Mouse (Mus musculus) fat pad, adult 2 months (tissue): ENCODE data around the gene Fanca.
"Not testable (repeated sequence)": the region's sequence is repeated elsewhere in the genome, so short reads cannot be mapped to it uniquely, and the experiment has no call there.

Experiments used
- DNase-seq: peaks from one replicate; pipeline ENCODE4 v3.0.0-alpha.2; 2011; ENCODE audit warnings: low read depth, low spot score; ENCODE audit errors: extremely low read depth

Gene Fanca

DNA sequence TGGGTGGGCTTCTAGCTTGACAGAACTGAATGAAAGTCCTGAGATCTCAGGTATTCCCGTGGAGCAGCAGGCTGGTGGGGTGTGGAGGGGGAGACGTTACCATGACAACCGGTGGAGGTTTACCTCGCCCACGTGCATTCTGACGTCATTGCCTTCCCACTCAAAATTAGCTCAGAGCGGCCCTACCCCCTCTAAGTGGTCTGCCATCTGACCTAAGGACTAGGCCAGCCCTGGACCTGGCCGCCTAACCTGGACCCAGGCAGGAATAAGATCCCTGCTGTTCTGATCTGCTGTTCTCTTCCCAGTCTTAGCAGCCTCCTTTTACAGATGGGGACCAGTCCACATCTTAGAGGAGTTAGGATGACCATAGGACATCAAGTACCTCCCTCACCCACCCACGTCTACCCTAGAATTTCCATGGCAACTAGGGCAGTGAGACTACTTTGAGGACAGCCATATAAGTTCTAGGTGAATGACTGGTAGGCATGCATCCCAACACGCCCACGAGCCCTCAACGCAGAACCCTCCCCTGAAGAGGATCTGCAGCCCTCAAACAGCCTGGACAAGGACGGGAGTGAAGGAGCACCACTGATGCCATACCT lies 83.4 kb downstream of the Fanca start:
- DNase-seq, result no peak

DNA sequence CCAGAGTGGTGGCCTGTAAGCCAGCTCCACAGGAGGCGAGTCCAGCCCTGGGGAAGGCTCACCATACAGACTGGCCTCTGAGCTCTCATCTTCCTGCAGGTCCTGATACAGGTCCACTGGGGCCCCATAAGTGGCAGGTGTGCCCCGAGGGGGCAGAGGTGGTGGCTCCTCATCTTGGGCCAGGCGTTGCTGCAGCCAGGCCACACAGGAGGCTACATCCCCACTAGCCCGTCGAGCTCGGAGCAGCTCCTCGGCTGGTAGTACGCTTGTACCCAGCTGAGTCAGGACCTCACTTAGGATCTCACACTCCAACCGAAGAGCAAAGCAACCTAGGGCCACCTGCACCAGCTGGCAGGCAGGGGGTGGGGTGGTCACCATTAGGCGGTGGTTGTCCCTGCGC lies 84.6 kb downstream of the Fanca start:
- no peak for DNase-seq

DNA sequence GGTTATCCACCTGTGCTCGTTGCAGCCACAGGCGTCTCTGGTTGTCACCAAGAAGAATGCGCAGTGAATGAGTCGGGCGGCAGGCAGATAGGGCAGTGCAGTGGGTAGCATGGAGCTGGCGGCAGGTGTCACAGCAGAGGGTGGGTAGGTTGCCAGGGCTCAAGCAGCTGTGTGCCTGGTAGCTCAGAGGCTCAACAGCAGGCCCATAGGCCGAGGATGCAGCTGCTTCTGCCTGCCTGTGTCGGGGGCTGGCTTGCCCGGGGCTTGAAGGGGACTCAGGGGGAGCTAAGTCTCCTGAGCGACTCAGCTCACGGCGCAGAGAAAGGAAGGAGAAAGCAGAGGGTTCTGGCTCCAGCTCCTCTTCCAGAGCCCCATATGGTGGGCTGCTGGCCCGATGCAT lies 85.1 kb downstream of the Fanca start:
- DNase-seq, result no peak

DNA sequence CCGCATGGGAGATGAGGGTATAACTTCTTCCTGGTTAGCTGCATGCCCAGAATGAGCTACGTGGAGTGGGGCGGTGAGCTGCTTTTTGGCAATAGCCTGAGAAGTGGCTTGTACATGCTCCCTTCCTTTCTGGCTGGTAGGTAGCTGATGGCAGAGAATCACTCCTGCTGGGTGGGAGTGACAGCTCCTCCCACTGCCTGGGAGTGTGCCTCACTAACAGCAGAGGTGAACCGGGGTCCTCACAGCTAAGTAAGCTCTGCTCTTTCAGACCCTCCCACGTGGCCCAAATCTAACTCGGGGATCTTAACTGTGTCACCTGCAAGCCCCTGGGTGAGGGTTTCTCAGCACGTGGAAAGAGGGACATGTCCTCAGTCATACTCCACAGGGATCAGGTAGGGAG lies 85.8 kb downstream of the Fanca start:
- no peak for DNase-seq

DNA sequence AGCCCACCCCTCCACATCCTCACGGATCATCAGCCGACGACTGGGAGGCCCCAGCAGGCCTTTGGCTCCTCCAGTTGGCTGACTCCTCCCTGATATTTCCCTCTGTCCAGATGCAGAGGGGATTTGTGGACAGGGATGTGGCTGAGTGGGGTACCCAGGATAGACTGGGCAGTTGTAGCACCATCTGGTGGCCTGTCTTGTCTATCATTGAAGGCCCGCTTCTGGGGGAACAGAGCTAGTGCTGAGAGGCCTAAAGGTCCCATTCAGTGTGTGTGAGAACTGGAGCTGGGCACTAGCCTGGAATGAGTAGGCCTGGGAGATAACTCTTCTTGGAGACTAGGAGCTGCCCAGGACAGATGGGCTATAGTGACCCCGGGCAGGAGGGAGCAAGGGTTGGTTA lies 86.6 kb downstream of the Fanca start:
- DNase-seq, result no peak

DNA sequence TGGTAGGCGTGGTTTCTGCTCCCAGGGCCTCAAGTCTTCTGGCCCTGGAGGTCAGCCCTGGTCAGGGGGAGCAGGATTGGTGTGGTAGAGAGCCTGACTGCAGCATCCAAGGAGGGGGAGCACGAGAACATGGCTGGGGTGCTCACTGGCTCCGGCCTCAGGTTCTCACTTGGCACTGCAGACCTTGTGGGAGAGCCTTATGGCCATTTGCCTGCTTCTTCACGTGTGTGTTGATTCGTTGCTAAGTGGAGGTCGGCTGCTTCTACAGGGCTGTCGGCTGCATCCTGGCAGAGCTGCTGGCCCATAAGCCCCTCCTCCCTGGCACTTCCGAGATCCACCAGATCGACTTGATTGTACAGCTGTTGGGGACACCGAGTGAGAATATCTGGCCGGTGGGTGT lies 88.0 kb downstream of the Fanca start:
- not testable (repeated sequence) for DNase-seq

DNA sequence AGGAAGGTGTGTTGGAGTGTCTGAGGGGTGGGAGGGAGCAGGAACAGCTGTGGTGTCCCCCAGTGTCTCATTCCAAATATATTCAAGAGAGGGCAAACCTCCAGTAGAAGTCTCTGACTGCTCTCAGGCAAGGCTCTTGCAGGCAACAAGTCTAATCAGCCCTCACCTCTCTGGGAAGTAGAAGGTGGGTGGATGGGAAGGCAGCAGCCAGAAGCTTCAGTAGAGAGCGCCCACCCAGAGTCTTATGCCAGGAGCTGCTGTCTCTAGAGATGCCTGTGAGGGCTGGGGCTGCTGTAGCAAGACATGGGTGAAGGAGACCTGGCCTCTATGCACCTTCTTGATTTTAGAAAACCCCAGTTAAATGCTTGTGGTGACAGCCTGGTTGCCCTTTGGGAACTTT lies 90.0 kb downstream of the Fanca start:
- DNase-seq, result no peak

DNA sequence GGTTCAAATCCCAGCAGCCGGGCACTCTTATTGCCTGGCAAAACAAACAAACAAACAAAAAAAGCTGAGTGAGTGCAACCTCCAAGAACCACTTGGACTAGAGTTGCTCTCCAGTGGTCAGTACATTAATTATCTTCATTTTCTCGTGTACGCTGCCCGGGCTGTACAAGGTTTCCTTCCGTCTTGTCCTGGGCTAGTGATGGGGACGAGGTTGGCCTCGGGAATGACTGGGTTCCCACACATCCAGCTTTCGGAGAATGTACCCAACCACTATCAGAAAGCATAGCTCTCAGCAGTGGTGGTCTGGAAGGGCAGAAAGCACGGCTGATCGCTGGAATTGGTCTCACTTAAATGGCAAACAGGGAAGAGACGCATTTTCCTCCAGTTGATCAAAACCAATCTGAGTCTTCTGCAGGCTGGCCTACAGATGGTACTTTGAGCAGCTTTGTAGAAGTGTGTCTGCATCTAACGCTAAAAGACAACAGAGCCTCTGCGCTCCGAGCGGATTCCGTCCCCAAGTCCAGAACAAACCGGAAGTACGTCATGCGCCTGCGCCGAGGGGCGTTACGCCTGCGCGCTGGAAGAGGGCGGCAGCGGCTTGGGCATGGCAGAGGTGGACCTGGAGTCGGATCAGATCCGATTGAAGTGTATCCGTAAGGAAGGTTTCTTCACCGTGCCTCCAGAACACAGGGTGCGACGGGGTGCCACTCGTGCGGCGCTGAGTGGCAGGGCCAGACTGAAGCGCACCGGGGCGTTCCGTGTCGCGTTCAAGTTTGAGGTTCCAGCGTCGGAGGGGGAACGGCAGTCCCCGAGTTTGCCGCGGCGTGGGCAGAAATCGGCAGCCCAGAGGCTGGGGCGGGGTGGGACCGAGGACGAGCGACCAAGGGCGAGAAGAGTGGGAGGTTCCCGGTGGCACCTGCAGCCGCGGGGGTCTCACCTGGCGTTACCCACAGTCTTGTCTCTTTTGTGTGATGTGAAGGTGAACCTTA lies 93.8 kb downstream of the Fanca start, which contains the start of gene Cdk10:
Gene Cdk10, plus strand, starts transcription at position 565 of the 989 bp plus-strand sequence.
- DNase-seq, result no peak

DNA sequence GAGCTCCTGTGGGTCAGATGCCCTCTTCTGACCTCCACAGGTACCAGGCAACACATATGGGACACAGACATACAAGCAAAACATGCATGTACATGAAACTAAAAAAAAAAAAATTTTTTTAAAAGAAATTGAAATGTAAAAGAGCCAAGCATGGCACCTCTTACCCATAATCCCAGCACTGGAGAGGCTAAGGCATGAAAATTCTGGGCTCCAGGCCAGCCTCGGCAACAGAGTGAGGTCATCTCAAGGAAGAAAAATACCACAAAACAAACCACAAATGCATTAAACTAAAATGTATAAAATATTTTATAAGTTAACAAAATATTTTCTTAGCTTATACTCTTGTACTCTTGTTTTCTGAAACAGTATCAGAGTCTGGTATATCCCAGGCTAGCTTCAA lies 97.5 kb downstream of the Fanca start:
- DNase-seq, result no peak
